Mouse (Mus musculus) gastrocnemius, postnatal 10 days (tissue): ENCODE measurements at regions not wholly inside any gene's neighbourhood (a gene's known extent, or its start where the extent isn't known, plus 50 kb on each side); places are given as distances from the start of the nearest gene placed in this dataset.

Source experiments
- DNase-seq: peaks from one replicate; pipeline ENCODE4 v3.0.0; 2021; ENCODE audit warnings: mixed read lengths

DNA sequence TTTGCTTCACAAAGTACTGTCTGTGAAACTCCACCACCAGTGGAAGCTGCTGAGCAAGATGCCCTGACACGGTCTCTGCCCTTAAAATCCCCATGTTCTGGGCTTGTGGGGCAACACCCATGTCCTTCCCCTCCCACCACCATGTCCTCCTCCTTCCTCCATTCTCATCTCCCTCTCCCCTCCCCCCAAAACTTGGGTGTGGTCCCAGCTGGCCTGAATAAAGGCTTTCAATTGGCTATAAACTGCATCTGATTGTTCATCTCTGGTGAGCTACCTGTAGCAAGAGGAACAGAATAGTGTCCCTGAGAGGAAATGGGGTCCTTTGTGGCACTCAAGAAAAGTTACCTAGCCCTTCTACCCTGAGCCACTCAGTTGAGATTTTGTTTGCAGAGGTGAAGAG is 91.8 kb downstream of the Slc16a9 start:
- no peak for DNase-seq

- no peak for DNase-seq
Observed at GRCm38 (mm10) chr10:70359421-70359820, 80.9 kb upstream of the Fam13c start.

- DNase-seq: no peak
Observed at GRCm38 (mm10) chr10:70359834-70360233, 80.4 kb upstream of the Fam13c start.

GRCm38 (mm10) chr10:70363054-70363453 is 77.2 kb upstream of the Fam13c start:
- DNase-seq: peak; percentile 15

- DNase-seq: no peak
Observed at GRCm38 (mm10) chr10:70364218-70364975, 75.9 kb upstream of the Fam13c start.

GRCm38 (mm10) chr10:70364976-70365345 is 75.3 kb upstream of the Fam13c start:
- no peak for DNase-seq

DNA sequence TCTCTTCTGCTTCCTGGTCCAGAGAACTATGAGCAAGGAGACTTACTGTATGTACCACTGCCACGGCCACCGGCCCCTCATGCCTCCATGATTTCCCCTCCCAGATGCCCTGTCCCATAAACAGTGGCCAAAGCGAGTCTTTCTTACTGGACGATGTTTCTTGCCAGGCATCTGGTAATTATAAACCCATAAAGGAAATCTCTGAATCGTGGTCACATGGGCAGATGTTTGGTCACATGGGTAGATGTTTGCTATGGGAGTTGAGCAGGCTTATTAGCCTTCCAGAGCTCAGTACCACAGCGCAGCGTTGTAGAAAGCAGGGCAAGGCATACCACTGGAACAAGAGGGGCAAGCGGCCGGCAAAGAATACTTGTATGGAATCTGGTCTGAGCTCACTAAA is 74.8 kb upstream of the Fam13c start:
- no peak for DNase-seq

- no peak for DNase-seq
Observed at GRCm38 (mm10) chr10:70367866-70368265, 72.4 kb upstream of the Fam13c start.

- peak; percentile 60 for DNase-seq
Observed at GRCm38 (mm10) chr10:70368685-70369084, 71.6 kb upstream of the Fam13c start.

DNA sequence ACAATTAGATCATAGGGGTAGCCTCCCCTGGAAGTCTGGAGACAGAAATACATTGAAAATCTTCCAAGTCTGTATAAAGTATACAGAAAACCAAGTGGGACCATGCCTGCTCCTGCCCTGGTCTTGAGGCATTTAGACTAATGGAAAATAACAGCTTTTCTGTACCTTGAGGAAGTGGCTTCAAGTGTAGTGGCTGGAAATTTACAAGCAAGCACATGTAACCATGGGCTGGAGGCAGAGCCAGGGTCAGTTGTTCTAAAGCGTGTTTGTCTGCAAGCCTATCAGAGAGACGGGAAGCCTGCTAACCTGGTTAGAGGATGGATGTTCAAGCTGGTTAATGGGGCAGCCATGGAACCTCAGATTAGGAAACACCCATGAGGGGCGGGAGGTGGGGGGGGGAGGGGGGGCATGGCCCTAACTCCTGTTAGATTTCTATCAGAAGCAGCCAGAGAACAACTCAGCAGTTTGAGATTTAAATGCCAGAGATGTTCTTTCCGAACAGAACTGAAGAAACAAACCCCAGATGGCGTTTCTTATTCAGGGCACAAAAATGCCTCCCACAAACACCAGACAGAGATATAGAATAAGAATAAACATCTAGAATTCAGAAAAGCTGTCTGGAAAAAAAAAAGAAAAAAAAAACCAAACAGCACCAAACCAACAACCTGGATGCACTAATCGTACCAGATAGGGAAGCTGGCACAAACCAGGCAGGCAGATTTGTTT is 67.7 kb upstream of the Fam13c start:
- no peak for DNase-seq

GRCm38 (mm10) chr10:70373207-70373606 is 67.1 kb upstream of the Fam13c start:
- no peak for DNase-seq

DNA sequence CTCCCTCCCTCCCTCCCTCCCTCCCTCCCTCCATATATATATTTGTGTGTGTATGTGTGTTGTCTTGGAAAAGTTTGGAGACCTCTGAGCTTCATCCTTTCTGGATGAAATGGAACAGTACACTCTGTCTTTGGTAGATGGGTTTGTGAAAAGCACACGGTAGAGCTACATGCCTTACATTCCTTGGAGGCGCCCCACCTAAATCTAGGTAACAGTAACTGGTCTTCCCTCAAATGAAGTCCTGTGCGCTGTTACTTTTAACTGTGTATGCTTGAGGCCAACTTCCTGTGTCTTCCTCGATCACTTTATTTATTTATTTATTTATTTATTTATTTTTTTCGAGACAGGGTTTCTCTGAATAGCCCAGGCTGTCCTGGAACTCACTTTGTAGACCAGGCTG is 66.4 kb upstream of the Fam13c start:
- no peak for DNase-seq

- no peak for DNase-seq
Observed at GRCm38 (mm10) chr10:70374726-70375125, 65.6 kb upstream of the Fam13c start.

DNA sequence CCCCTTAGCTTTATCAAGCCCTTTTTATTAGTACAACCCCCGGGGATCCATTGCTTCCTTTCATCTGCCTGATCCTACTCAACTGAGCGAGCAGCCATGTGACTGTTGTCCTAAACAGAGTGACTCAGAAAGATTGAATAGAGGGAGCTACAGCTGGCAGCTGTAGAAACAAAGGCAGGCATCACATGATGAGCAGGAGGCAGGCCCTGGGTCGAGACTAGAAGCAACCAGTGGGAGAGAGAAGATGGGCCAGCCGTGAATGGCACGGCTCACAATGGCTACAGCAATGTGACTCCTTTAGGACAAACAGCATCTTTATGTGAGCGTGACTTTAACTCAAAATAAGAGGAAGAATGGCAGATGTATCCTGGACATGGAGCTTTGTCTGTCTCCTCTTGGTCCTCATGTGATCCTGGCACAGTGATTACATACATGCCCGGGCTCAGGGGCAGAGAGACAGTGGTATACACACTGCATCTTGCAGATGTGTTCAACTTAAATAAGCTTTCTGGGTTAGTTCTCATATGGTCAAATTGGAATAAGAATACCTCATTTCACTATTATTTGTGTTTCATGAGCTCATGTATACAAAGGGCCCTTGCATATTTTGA is 60.1 kb upstream of the Fam13c start:
- DNase-seq: no peak

DNA sequence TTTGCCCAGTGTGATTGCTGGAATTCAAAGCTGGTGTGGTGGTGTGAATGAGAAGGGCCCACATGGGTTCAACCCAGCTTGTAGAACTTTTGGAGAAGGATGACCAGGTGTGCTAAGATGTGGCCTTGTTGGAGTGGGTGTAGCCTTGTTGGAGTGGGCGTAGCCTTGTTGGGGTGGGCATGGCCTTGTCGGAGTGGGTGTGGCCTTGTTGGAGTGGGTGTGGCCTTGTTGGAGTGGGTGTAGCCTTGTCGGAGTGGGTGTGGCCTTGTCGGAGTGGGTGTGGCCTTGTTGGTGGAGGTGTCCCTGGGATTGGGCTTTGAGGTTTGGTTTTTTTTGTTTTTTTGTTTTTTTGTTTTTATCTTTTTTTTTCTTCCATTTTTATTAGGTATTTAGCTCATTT is 55.6 kb upstream of the Fam13c start:
- DNase-seq: no peak

DNA sequence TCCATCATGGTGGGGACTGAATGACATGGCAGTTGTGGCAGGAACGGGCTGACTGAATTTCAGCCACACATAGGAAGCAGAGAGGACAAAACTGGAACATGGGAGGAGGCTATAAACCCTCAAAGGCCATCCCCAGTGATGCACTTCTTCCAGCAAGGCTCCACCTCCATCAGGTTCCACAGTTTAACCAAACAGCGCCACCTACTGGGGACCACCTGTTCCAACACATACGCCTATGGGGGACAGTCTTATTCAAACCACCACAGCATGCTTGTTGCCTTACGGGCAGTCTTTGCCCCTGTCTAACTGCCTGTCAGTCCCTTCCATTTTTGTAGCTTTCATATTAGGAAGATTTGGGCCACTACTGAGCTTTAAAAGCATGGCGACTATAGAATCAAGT is 52.6 kb upstream of the Fam13c start:
- DNase-seq: no peak
